Mouse (Mus musculus): ENCODE data around the gene Plekhg1. TPM values are rescaled to one million over a fixed set of nuclear protein-coding genes. Genes with fewer than 3 reads are reported as not detected.
A peak's percentile ranks its signal among the peaks of the same experiment; 100 is the strongest.

Plekhg1 gene
- polyA plus RNA-seq, 1 experiment = 5.0 TPM

DNA sequence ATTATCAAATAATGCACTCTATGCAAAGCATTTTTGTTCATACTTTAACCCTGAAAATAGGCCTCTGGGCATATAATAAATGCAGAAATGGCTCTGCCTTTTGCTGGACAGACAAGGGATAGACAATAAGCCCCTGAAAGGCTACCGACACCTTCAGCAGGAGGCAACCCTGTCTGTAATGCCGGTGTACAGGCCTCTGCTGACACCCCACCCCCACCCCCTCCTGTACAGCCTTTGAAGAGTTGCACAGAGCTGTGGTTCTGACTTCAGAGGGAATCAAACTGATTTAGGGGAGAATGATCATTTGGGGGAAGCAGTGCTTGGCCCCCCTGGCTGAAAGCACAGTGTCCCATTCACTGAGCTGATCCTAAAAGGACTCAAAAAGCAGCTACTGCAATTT is 17.8 kb upstream of the Plekhg1 start:
- DNase-seq = no peak
- Histone ChIP-seq H3K36me3 (ENCODE audit: control insufficient read depth, insufficient read depth, low read length) (no peaks in the 10 kb centered on the region), H3K4me1 (ENCODE audit: control insufficient read depth, insufficient read depth, low read length) (no peaks in the 10 kb centered on the region), H3K27ac (ENCODE audit: insufficient read depth, low read depth, low read length) (no peak overlapping the region), H3K4me3 (ENCODE audit: insufficient read depth, low read depth, low read length) (no peak overlapping the region), H3K27me3 (replicated peaks; ENCODE audit: control insufficient read depth, insufficient read depth, low read length) (no peaks in the 10 kb centered on the region)
- TF ChIP-seq POLR2A (IDR thresholded peaks at IDR 0.05; ENCODE audit: low read depth, low read length) (no peak), CTCF (conservative IDR thresholded peaks at IDR 0.05; ENCODE audit: insufficient read depth, insufficient read length, low read depth, low read length) (no peak)
- 68% methylated on average over 2 of the region's 2 CpGs for WGBS

DNA sequence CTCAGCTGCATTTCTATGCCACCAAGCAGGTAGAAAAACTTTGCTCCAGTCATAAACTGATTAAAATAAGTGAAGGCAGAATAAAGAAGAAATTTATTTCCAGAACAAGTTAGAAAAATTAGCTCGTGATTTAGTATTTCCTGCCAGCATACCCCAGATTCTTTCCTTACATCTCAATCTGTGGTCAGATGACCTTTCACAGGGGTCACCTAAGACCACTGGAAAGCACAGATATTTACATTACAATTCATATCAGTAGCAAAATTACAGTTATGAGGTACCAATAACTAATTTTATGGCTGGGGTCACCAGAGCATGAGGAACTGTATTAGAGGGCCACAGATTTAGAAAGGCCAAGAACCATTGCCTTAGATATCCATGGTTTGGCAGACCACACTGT is 15.5 kb upstream of the Plekhg1 start:
- H3K36me3 ChIP-seq (ENCODE audit: control insufficient read depth, insufficient read depth, low read length) = no peaks in the 10 kb centered on the region
- H3K27me3 ChIP-seq (replicated peaks; ENCODE audit: control insufficient read depth, insufficient read depth, low read length) = no peaks in the 10 kb centered on the region
- 68% methylated on average over 1 of the region's 1 CpGs for WGBS
- H3K4me3 ChIP-seq (ENCODE audit: insufficient read depth, low read depth, low read length) = no peak overlapping the region
- no peak overlapping the region for H3K27ac ChIP-seq (ENCODE audit: insufficient read depth, low read depth, low read length)
- TF ChIP-seq CTCF (conservative IDR thresholded peaks at IDR 0.05; ENCODE audit: insufficient read depth, insufficient read length, low read depth, low read length) (no peak), POLR2A (IDR thresholded peaks at IDR 0.05; ENCODE audit: low read depth, low read length) (no peak)
- no peaks in the 10 kb centered on the region for H3K4me1 ChIP-seq (ENCODE audit: control insufficient read depth, insufficient read depth, low read length)
- no peak for DNase-seq

DNA sequence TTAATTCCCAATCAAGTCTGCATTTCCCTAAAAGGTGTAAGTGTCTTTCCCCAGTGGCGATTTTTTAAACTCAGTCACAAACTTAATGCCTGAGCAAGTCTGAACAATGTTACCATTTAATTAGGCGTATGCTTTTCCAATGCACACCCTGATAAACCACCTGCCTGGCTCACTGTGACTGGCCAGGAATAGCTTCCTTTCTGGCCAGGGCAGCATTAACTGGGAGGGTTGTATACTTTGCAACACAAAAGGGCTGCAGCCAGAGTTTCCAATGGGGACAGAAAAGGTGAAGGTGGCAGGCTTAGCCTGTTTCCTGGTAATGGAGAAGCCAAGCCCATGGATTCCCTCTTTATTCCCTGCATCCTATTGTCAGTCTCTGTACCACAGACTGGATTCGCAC is 10.5 kb upstream of the Plekhg1 start:
- H3K27ac ChIP-seq (ENCODE audit: insufficient read depth, low read depth, low read length) = peak overlapping the region; percentile 83; the same call in 1 of the 2 replicates
- no peaks in the 10 kb centered on the region for H3K36me3 ChIP-seq (ENCODE audit: control insufficient read depth, insufficient read depth, low read length)
- no peaks in the 10 kb centered on the region for H3K4me1 ChIP-seq (ENCODE audit: control insufficient read depth, insufficient read depth, low read length)
- WGBS = 59% methylated on average over 3 of the region's 3 CpGs
- TF ChIP-seq POLR2A (IDR thresholded peaks at IDR 0.05; ENCODE audit: low read depth, low read length) (no peak), CTCF (conservative IDR thresholded peaks at IDR 0.05; ENCODE audit: insufficient read depth, insufficient read length, low read depth, low read length) (no peak)
- DNase-seq = peak; percentile 49
- H3K4me3 ChIP-seq (ENCODE audit: insufficient read depth, low read depth, low read length) = peak overlapping the region; percentile 37
- H3K27me3 ChIP-seq (replicated peaks; ENCODE audit: control insufficient read depth, insufficient read depth, low read length) = no peaks in the 10 kb centered on the region

DNA sequence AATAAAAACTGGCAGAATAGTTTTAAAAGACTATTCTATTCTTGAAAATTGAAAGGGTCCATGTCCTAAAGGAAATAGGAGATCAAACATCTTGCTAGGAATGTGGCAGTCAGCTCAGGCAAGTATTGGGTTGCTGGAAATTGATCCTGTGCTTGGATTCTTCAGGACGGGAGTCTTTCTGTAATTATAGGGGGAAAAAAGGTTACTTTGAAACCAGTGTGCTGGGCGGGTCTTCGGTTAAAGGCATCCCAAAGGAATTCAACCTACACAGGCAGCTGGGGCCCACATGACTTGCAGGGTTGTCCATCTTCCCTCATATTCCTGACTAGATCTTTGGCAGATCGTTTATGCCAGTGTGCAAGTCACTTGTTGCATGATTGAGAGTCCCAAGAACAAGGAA is 9.8 kb upstream of the Plekhg1 start:
- TF ChIP-seq POLR2A (IDR thresholded peaks at IDR 0.05; ENCODE audit: low read depth, low read length) = no peak
- no peak for TF ChIP-seq CTCF (conservative IDR thresholded peaks at IDR 0.05; ENCODE audit: insufficient read depth, insufficient read length, low read depth, low read length)
- peak overlapping the region; percentile 20; the same call in 1 of the 2 replicates for H3K4me3 ChIP-seq (ENCODE audit: insufficient read depth, low read depth, low read length)
- no peak for DNase-seq
- 43% methylated on average over 4 of the region's 4 CpGs for WGBS
- H3K36me3 ChIP-seq (ENCODE audit: control insufficient read depth, insufficient read depth, low read length) = no peaks in the 10 kb centered on the region
- no peaks in the 10 kb centered on the region for H3K4me1 ChIP-seq (ENCODE audit: control insufficient read depth, insufficient read depth, low read length)
- no peaks in the 10 kb centered on the region for H3K27me3 ChIP-seq (replicated peaks; ENCODE audit: control insufficient read depth, insufficient read depth, low read length)
- H3K27ac ChIP-seq (ENCODE audit: insufficient read depth, low read depth, low read length) = peak overlapping the region; percentile 51; the same call in 1 of the 2 replicates

DNA sequence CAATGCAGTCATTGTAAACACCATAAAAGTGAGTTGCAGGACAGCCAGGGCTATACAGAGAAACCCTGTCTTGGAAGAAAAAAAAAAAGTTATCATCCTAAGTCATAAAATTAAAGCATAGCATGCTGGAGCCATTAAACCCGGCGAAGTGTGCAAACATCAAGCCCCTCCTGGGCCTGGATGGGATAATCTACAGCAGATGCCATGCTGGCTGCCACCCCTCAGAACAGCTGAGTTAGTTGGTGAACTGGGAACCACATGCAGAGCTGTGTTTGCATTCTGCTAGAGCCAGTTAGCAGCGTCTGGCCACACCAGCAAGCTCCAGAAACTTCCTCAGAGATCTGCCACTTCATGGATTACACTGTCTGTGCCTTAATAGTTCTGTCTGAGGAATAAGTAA is 3.1 kb upstream of the Plekhg1 start:
- TF ChIP-seq POLR2A (IDR thresholded peaks at IDR 0.05; ENCODE audit: low read depth, low read length) (no peak), CTCF (conservative IDR thresholded peaks at IDR 0.05; ENCODE audit: insufficient read depth, insufficient read length, low read depth, low read length) (no peak)
- WGBS = 62% methylated on average over 3 of the region's 3 CpGs
- H3K27me3 ChIP-seq (replicated peaks; ENCODE audit: control insufficient read depth, insufficient read depth, low read length) = no peaks in the 10 kb centered on the region

DNA sequence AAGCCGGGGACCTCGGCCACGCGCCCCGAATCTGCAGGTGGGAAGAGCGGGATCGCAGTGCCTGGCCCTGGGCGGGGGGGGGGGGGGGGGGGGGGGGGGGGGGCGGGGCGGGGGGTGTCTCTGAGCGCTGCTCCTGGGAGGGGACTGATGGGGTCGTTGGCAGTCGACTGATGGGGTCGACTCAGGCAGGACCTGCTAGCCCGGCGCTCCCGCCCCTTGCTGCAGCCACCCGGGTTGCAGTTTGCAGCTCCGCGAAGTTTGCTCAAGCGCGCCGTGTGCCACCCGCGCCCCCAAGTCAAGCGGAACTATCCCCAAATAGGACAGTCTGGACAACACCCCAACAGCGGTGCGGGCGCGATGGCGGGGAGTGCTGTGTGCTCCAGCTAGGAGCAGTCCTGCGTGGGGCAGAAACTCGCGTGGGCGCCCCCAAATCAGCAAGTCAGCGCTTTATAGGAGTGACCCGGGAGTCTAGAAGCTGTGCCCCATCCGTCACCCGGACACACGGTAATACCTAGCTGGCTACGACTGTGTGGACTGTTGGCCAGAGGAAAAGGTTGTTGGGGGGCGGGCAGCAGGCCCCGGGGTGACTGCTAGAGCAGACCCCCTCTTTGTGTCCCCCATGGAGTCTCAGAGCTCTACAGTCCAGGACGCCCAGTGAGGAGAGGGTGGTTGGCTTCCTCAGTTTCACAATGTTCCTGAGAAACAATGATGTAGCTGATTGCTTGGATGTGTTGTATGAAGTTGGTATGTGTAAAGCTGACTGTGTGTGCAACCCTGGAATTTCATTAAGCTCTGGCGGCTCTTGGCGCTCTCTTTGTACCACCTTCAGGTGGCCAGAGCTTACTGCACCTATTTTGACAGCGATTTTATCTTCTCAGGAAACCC is 582 bp downstream of the Plekhg1 start:
- peak overlapping the region; percentile 71 for H3K27ac ChIP-seq (ENCODE audit: insufficient read depth, low read depth, low read length)
- H3K4me3 ChIP-seq (ENCODE audit: insufficient read depth, low read depth, low read length) = peak overlapping the region; percentile 77
- WGBS = under 1% methylated on average over 35 of the region's 47 CpGs
- TF ChIP-seq POLR2A (IDR thresholded peaks at IDR 0.05; ENCODE audit: low read depth, low read length) = no peak
- TF ChIP-seq CTCF (conservative IDR thresholded peaks at IDR 0.05; ENCODE audit: insufficient read depth, insufficient read length, low read depth, low read length) = peak; percentile 77
- no peaks in the 10 kb centered on the region for H3K36me3 ChIP-seq (ENCODE audit: control insufficient read depth, insufficient read depth, low read length)
- DNase-seq = peak; percentile 77
- no peaks in the 10 kb centered on the region for H3K27me3 ChIP-seq (replicated peaks; ENCODE audit: control insufficient read depth, insufficient read depth, low read length)
- H3K4me1 ChIP-seq (ENCODE audit: control insufficient read depth, insufficient read depth, low read length) = peaks cover 2% of the 10 kb centered on the region; the same call in 1 of the 2 replicates

More for the DNA sequence above, 3.1 kb upstream of the Plekhg1 start:
- Histone ChIP-seq H3K27ac (ENCODE audit: insufficient read depth, low read depth, low read length) (no peak overlapping the region), H3K4me1 (ENCODE audit: control insufficient read depth, insufficient read depth, low read length) (no peaks in the 10 kb centered on the region; the same call in 1 of the 2 replicates), H3K36me3 (ENCODE audit: control insufficient read depth, insufficient read depth, low read length) (no peaks in the 10 kb centered on the region), H3K4me3 (ENCODE audit: insufficient read depth, low read depth, low read length) (no peak overlapping the region)
- DNase-seq = no peak

DNA sequence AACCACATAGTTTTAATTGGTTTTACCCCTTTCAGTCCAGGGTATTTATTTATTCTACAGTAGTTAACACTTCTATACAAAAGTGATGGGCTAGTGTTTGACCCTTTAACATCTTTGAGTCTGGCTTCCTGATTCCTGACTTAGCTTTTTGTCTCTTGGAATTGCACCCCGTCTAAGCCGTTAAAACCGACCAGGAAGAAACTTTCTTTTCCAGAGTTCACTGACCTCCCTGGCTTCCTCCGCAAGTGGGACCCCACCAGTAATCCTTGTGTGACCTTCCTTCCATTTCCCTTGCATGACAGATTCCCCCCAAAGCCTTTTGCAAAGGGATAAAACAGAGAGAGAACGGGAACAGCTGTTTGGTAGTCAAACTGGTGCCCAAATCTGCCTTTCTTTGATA is 1.6 kb downstream of the Plekhg1 start:
- no peaks in the 10 kb centered on the region for H3K27me3 ChIP-seq (replicated peaks; ENCODE audit: control insufficient read depth, insufficient read depth, low read length)
- peak overlapping the region; percentile 82 for H3K27ac ChIP-seq (ENCODE audit: insufficient read depth, low read depth, low read length)
- peak overlapping the region; percentile 35; the same call in 1 of the 2 replicates for H3K4me3 ChIP-seq (ENCODE audit: insufficient read depth, low read depth, low read length)
- H3K36me3 ChIP-seq (ENCODE audit: control insufficient read depth, insufficient read depth, low read length) = no peaks in the 10 kb centered on the region
- WGBS = 16% methylated on average over 5 of the region's 5 CpGs
- H3K4me1 ChIP-seq (ENCODE audit: control insufficient read depth, insufficient read depth, low read length) = peaks cover 5% of the 10 kb centered on the region; the same call in 1 of the 2 replicates
- no peak for DNase-seq
- TF ChIP-seq POLR2A (IDR thresholded peaks at IDR 0.05; ENCODE audit: low read depth, low read length) = no peak
- no peak for TF ChIP-seq CTCF (conservative IDR thresholded peaks at IDR 0.05; ENCODE audit: insufficient read depth, insufficient read length, low read depth, low read length)

Measured in kidney, adult 2 months (tissue).